Mouse (Mus musculus): Measurements from ENCODE around the gene Col16a1. TPM values are rescaled to one million over a fixed set of nuclear protein-coding genes. Genes with fewer than 3 reads are reported as not detected.

Gene Col16a1
- polyA plus RNA-seq, 1 experiment from 2014 or later = 5.6 TPM

DNA sequence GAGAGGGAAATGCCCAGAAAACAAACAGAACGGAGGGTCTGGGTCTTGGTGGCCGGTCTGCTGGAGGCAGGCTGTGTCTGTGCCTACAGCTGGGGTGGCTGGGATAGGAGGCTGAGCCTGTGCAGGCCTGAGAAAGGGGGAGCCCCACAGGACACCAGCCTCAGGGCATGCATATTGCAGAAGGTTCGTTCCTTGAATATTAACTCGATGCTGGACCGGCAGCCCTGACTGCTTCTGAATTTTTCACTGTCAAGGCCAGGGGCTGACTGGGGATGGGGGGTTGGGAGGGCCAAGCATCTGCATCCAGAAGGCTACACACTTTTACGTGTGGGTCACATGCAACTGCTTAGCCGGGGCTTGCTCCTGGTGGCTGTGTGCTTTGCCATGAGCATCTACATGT is 14.1 kb upstream of the Col16a1 start:
- peaks cover 3% of the 10 kb centered on the region for H3K4me1 ChIP-seq (ENCODE audit: control insufficient read depth, insufficient read depth, low read length)
- 57% methylated on average over 7 of the region's 7 CpGs for WGBS
- H3K4me3 ChIP-seq (ENCODE audit: low read depth, low read length) = no peak overlapping the region
- H3K27ac ChIP-seq (replicated peaks; ENCODE audit: low read depth, low read length) = no peak overlapping the region
- DNase-seq (ENCODE audit: low spot score) = no peak
- no peaks in the 10 kb centered on the region for H3K36me3 ChIP-seq (replicated peaks; ENCODE audit: control insufficient read depth, insufficient read depth, low read depth, low read length)
- no peaks in the 10 kb centered on the region; the same call in 1 of the 2 replicates for H3K27me3 ChIP-seq (ENCODE audit: control insufficient read depth, insufficient read depth, low read length)
- H3K4me2 ChIP-seq (ENCODE audit: low read depth, low read length) = no peak overlapping the region
- H3K9me3 ChIP-seq (replicated peaks; ENCODE audit: control insufficient read depth, low read length) = no peaks in the 10 kb centered on the region
- no peak overlapping the region for H3K9ac ChIP-seq (replicated peaks; ENCODE audit: low read length)
- no peak for ATAC-seq (replicated peaks; ENCODE audit: insufficient number of reproducible peaks, low FRiP score, low TSS enrichment, low read depth)

DNA sequence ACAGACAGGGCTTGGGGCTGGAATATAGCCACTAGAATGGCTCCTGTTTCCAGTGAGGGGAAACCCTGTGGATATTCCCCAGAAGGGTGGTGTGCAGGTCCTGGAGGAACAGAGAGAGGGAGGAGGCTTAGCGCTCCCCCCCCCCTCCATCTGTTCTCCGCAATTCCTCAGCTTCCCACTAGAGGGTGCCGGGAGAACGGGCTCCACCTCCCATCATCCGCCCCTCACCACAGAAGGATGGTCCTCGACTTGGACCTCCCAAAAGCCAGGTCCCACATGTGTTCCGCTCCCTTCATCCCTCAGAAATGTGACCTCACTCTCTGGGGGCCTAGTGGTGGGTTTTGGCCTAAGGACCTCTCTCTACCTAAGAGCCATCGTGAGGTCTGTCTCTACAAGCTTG is 11.5 kb upstream of the Col16a1 start:
- H3K4me2 ChIP-seq (ENCODE audit: low read depth, low read length) = no peak overlapping the region
- WGBS = 1% methylated on average over 7 of the region's 8 CpGs
- DNase-seq (ENCODE audit: low spot score) = peak; percentile 71
- no peaks in the 10 kb centered on the region for H3K36me3 ChIP-seq (replicated peaks; ENCODE audit: control insufficient read depth, insufficient read depth, low read depth, low read length)
- peaks cover 3% of the 10 kb centered on the region for H3K4me1 ChIP-seq (ENCODE audit: control insufficient read depth, insufficient read depth, low read length)
- H3K9me3 ChIP-seq (replicated peaks; ENCODE audit: control insufficient read depth, low read length) = no peaks in the 10 kb centered on the region
- H3K27ac ChIP-seq (replicated peaks; ENCODE audit: low read depth, low read length) = no peak overlapping the region
- ATAC-seq (replicated peaks; ENCODE audit: insufficient number of reproducible peaks, low FRiP score, low TSS enrichment, low read depth) = 0 out of 2 replicates have a peak, but pooled peaks have one; percentile 53
- no peaks in the 10 kb centered on the region; the same call in 1 of the 2 replicates for H3K27me3 ChIP-seq (ENCODE audit: control insufficient read depth, insufficient read depth, low read length)
- no peak overlapping the region for H3K4me3 ChIP-seq (ENCODE audit: low read depth, low read length)
- no peak overlapping the region for H3K9ac ChIP-seq (replicated peaks; ENCODE audit: low read length)

DNA sequence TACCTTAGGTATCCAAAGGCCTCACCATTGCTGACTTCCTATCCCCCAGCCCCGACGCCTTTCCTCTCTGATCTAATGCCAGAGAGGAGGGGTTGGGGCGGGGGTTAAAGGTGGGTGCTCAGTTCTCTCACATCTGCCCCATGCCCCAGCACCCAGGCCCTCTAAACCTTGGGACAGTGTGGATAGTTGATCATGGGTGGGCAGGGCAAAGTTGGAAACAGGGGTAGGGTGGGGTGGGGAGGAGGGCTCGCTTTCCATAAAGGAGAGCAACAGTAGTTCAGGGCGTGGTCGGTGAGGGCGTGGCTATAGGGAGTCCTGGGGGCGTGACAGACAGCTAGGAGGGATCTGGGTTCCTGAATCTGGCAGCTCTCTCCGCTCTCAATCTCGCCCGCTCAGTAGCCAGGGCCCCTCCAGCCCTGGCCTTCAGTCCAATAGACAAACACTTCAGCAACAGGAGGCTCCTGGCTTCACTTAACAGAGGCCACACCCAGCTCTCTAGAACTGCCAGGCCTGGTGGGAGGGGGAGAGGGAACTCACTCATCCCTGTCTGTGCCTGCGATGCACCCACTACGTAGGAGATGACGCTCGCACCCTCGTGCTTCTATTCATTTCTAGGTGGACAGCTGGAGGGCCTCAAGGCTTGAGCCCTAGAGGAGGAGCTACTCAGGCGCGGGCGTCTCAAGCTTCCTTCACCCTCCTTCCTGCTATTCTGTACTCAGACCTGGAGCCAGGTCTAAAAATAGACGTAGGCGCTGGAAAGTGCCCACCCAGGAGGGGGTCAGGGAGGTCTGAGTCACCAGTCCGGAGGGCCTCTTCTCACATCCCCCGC is 10.9 kb upstream of the Col16a1 start:
- peak; percentile 56 for DNase-seq (ENCODE audit: low spot score)
- no peaks in the 10 kb centered on the region; the same call in 1 of the 2 replicates for H3K27me3 ChIP-seq (ENCODE audit: control insufficient read depth, insufficient read depth, low read length)
- 0 out of 2 replicates have a peak overlapping the region, but pooled peaks have one; percentile 3 for H3K27ac ChIP-seq (replicated peaks; ENCODE audit: low read depth, low read length)
- H3K36me3 ChIP-seq (replicated peaks; ENCODE audit: control insufficient read depth, insufficient read depth, low read depth, low read length) = no peaks in the 10 kb centered on the region
- H3K4me1 ChIP-seq (ENCODE audit: control insufficient read depth, insufficient read depth, low read length) = peaks cover 3% of the 10 kb centered on the region
- H3K9ac ChIP-seq (replicated peaks; ENCODE audit: low read length) = no peak overlapping the region
- ATAC-seq (replicated peaks; ENCODE audit: insufficient number of reproducible peaks, low FRiP score, low TSS enrichment, low read depth) = peak; percentile 56; the same call in 1 of the 2 replicates
- no peaks in the 10 kb centered on the region for H3K9me3 ChIP-seq (replicated peaks; ENCODE audit: control insufficient read depth, low read length)
- no peak overlapping the region for H3K4me3 ChIP-seq (ENCODE audit: low read depth, low read length)
- H3K4me2 ChIP-seq (ENCODE audit: low read depth, low read length) = peak overlapping the region; percentile 1; the same call in 1 of the 2 replicates
- 12% methylated on average over 23 of the region's 23 CpGs for WGBS

DNA sequence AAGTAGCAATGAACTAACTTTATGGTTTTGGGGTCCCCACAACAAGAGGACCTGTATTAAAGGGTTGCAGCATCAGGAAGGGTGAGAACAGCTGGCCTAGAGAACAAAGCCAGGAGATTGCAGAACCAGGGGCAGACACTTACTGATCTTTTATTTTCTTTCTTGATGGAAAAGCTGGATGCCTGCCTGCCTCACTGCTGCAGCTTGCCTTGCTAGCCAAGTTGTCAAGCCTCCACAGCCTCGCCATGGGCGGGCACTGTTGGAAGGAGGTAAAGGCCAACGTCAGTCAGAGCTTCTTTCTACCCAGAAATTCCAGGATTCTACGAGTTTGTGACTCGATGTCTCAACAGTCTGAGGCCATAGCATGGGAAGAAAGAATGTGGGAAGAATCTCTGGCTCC is 8.3 kb upstream of the Col16a1 start:
- H3K4me2 ChIP-seq (ENCODE audit: low read depth, low read length) = no peak overlapping the region
- ATAC-seq (replicated peaks; ENCODE audit: insufficient number of reproducible peaks, low FRiP score, low TSS enrichment, low read depth) (no peak), DNase-seq (ENCODE audit: low spot score) (no peak)
- H3K9me3 ChIP-seq (replicated peaks; ENCODE audit: control insufficient read depth, low read length) = no peaks in the 10 kb centered on the region
- H3K27ac ChIP-seq (replicated peaks; ENCODE audit: low read depth, low read length) = no peak overlapping the region
- WGBS = 45% methylated on average over 5 of the region's 5 CpGs
- no peaks in the 10 kb centered on the region; the same call in 1 of the 2 replicates for H3K27me3 ChIP-seq (ENCODE audit: control insufficient read depth, insufficient read depth, low read length)
- no peak overlapping the region for H3K4me3 ChIP-seq (ENCODE audit: low read depth, low read length)
- H3K4me1 ChIP-seq (ENCODE audit: control insufficient read depth, insufficient read depth, low read length) = peaks cover 3% of the 10 kb centered on the region
- H3K36me3 ChIP-seq (replicated peaks; ENCODE audit: control insufficient read depth, insufficient read depth, low read depth, low read length) = no peaks in the 10 kb centered on the region
- no peak overlapping the region for H3K9ac ChIP-seq (replicated peaks; ENCODE audit: low read length)

DNA sequence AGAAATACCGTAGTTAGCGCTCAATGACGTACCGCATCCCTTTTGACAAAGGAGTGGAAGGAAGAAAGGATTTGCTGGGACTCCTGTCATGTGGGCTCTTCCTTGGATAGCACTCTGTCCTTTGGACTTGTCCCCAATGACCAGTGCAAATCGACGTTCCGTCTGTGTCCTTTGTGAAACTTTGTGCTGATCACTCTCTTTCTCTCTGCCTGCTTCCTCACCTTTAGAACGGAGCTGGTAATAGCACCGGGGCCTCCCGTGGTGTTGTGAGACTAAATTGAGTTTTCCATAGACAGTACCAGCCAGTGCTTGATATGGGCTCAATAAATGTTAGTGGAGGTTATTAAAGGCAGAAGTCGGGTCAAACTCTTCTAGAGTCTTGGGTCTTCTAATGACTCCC is 6.6 kb upstream of the Col16a1 start:
- ATAC-seq (replicated peaks; ENCODE audit: insufficient number of reproducible peaks, low FRiP score, low TSS enrichment, low read depth) = no peak
- no peak for DNase-seq (ENCODE audit: low spot score)
- H3K4me3 ChIP-seq (ENCODE audit: low read depth, low read length) = no peak overlapping the region

DNA sequence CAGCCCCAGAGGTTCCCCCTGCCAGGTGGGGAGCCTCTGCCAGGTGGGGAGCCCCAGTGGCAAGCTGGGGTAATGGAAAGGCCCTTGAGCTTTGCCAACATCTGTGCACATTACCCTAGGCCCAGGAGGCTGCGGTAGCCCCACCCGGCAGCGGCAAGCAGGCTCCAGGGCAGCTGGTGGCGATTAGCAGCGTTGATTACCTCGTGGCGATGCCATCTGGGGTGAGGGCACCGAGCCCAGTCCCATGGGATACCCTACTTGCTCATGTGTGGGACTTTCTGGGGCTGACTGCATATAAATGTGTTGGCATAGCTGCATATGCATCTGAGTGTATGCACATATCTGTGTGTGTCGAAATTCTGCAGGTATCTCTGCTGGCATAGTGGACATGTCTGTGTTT is 3.4 kb upstream of the Col16a1 start:
- H3K36me3 ChIP-seq (replicated peaks; ENCODE audit: control insufficient read depth, insufficient read depth, low read depth, low read length) = no peaks in the 10 kb centered on the region
- peaks cover 7% of the 10 kb centered on the region for H3K4me1 ChIP-seq (ENCODE audit: control insufficient read depth, insufficient read depth, low read length)
- ATAC-seq (replicated peaks; ENCODE audit: insufficient number of reproducible peaks, low FRiP score, low TSS enrichment, low read depth) = no peak
- no peak for DNase-seq (ENCODE audit: low spot score)
- no peaks in the 10 kb centered on the region for H3K9me3 ChIP-seq (replicated peaks; ENCODE audit: control insufficient read depth, low read length)
- H3K27ac ChIP-seq (replicated peaks; ENCODE audit: low read depth, low read length) = no peak overlapping the region
- 54% methylated on average over 9 of the region's 9 CpGs for WGBS
- H3K4me3 ChIP-seq (ENCODE audit: low read depth, low read length) = no peak overlapping the region
- H3K9ac ChIP-seq (replicated peaks; ENCODE audit: low read length) = no peak overlapping the region
- no peak overlapping the region for H3K4me2 ChIP-seq (ENCODE audit: low read depth, low read length)
- no peaks in the 10 kb centered on the region for H3K27me3 ChIP-seq (ENCODE audit: control insufficient read depth, insufficient read depth, low read length)

More for the DNA sequence above, 6.6 kb upstream of the Col16a1 start:
- Histone ChIP-seq H3K4me2 (ENCODE audit: low read depth, low read length) (no peak overlapping the region), H3K9me3 (replicated peaks; ENCODE audit: control insufficient read depth, low read length) (no peaks in the 10 kb centered on the region), H3K27me3 (ENCODE audit: control insufficient read depth, insufficient read depth, low read length) (no peaks in the 10 kb centered on the region), H3K9ac (replicated peaks; ENCODE audit: low read length) (no peak overlapping the region), H3K4me1 (ENCODE audit: control insufficient read depth, insufficient read depth, low read length) (peaks cover 7% of the 10 kb centered on the region), H3K27ac (replicated peaks; ENCODE audit: low read depth, low read length) (no peak overlapping the region), H3K36me3 (replicated peaks; ENCODE audit: control insufficient read depth, insufficient read depth, low read depth, low read length) (no peaks in the 10 kb centered on the region)
- 85% methylated on average over 11 of the region's 11 CpGs for WGBS

DNA sequence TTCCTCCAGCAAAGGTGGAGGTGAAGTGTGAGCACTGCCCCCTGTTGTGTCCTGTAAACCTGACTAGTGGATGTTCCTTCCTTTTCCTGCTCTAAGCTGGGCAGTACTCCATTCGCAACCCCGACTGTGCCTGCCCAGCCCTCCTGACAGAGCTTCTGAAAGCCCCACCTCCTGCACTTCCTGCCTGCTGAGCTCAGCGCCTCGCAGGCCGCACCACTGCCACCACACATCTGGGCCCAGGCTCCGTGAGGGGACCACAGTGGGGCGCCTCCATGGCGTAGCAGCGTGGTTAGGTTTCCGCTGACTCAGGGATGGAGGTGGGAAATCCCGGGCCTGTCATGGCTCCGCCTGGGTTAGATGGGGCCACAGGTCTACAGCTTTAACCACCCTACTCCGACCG is 2.0 kb upstream of the Col16a1 start:
- Histone ChIP-seq H3K27me3 (ENCODE audit: control insufficient read depth, insufficient read depth, low read length) (no peaks in the 10 kb centered on the region), H3K27ac (replicated peaks; ENCODE audit: low read depth, low read length) (no peak overlapping the region; the same call in 1 of the 2 replicates), H3K36me3 (replicated peaks; ENCODE audit: control insufficient read depth, insufficient read depth, low read depth, low read length) (no peaks in the 10 kb centered on the region), H3K9me3 (replicated peaks; ENCODE audit: control insufficient read depth, low read length) (no peaks in the 10 kb centered on the region), H3K4me1 (ENCODE audit: control insufficient read depth, insufficient read depth, low read length) (peaks cover 7% of the 10 kb centered on the region), H3K4me3 (ENCODE audit: low read depth, low read length) (no peak overlapping the region), H3K4me2 (ENCODE audit: low read depth, low read length) (no peak overlapping the region), H3K9ac (replicated peaks; ENCODE audit: low read length) (0 out of 2 replicates have a peak overlapping the region, but pooled peaks have one; percentile 8)
- peak; percentile 58 for DNase-seq (ENCODE audit: low spot score)
- no peak for ATAC-seq (replicated peaks; ENCODE audit: insufficient number of reproducible peaks, low FRiP score, low TSS enrichment, low read depth)
- WGBS = 12% methylated on average over 14 of the region's 14 CpGs

DNA sequence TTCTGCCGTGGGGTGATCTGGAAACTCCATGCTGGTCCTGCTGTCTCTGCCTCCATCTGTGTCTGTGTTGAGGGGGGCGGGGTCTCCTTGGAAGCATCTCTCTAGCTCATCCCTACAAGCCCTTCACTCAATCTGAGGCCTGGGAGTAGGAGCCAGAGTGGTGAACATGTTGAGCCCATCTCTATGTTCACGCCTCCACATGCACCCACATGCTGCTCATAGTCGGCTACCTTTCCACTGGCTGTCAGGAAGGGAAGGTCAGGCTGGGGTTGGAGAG is 501 bp downstream of the Col16a1 start:
- peak overlapping the region; percentile 91 for H3K4me2 ChIP-seq (ENCODE audit: low read depth, low read length)
- peak overlapping the region; percentile 73 for H3K9ac ChIP-seq (replicated peaks; ENCODE audit: low read length)
- no peaks in the 10 kb centered on the region for H3K27me3 ChIP-seq (ENCODE audit: control insufficient read depth, insufficient read depth, low read length)
- ATAC-seq (replicated peaks; ENCODE audit: insufficient number of reproducible peaks, low FRiP score, low TSS enrichment, low read depth) (no peak), DNase-seq (ENCODE audit: low spot score) (no peak)
- peaks cover 7% of the 10 kb centered on the region for H3K4me1 ChIP-seq (ENCODE audit: control insufficient read depth, insufficient read depth, low read length)
- no peaks in the 10 kb centered on the region for H3K36me3 ChIP-seq (replicated peaks; ENCODE audit: control insufficient read depth, insufficient read depth, low read depth, low read length)
- 28% methylated on average over 4 of the region's 4 CpGs for WGBS
- no peaks in the 10 kb centered on the region for H3K9me3 ChIP-seq (replicated peaks; ENCODE audit: control insufficient read depth, low read length)
- peak overlapping the region; percentile 90 for H3K27ac ChIP-seq (replicated peaks; ENCODE audit: low read depth, low read length)
- H3K4me3 ChIP-seq (ENCODE audit: low read depth, low read length) = peak overlapping the region; percentile 41

Measured in embryonic facial prominence, embryonic 11.5 days (tissue).